Mouse (Mus musculus): ENCODE data around the gene Fcgr4. TPM values are rescaled to one million over a fixed set of nuclear protein-coding genes. Genes with fewer than 3 reads are reported as not detected.
A peak's percentile ranks its signal among the peaks of the same experiment; 100 is the strongest.
"Not testable (repeated sequence)": the region's sequence is repeated elsewhere in the genome, so short reads cannot be mapped to it uniquely, and the experiment has no call there.

The Fcgr4 gene
- total and polyA plus RNA-seq, 2 experiments from 2014 or later = 0.44 to 0.76 TPM

DNA sequence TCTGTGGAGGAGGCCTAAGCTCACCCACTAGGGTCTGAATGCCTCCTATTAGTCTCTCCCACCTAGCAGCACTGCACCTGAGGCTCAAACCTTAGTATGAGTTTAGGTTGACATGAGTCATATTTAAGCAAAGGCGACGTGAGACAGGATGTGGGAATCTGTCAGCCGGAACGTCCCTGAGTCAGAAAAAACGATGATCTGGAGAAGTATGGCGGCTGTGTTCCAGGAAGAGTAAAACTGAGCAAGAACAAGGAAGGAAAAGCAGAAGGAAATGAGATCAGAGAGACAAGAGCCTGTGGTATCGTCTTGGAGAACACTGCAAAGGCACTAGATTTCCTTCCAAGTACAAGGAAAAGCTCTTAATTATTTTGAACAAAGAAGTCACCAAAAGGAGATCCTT, 32.1 kb downstream of the Fcgr4 start:
- ATAC-seq = no peak
- Histone ChIP-seq H3K27ac (ENCODE audit: low read depth, low read length) (no peak overlapping the region), H3K4me1 (ENCODE audit: insufficient read depth) (no peaks in the 10 kb centered on the region), H3K9me3 (ENCODE audit: low read length) (no peaks in the 10 kb centered on the region), H3K9ac (no peak overlapping the region), H3K4me3 (ENCODE audit: low read depth, low read length) (no peak overlapping the region), H3K36me3 (ENCODE audit: insufficient read depth) (no peaks in the 10 kb centered on the region), H3K27me3 (ENCODE audit: insufficient read depth, low read length) (no peaks in the 10 kb centered on the region), H3K4me2 (ENCODE audit: low read depth) (no peak overlapping the region)
- 92% methylated on average over 7 of the region's 7 CpGs for WGBS
- DNase-seq = no peak
- no peak for TF ChIP-seq CTCF (IDR thresholded peaks at IDR 0.05; ENCODE audit: low read depth)

- no peak overlapping the region for H3K4me2 ChIP-seq (ENCODE audit: low read depth)
- no peak overlapping the region for H3K4me3 ChIP-seq (ENCODE audit: low read depth, low read length)
- H3K4me1 ChIP-seq (ENCODE audit: insufficient read depth) = no peaks in the 10 kb centered on the region
- no peaks in the 10 kb centered on the region for H3K27me3 ChIP-seq (ENCODE audit: insufficient read depth, low read length)
- H3K9ac ChIP-seq = no peak overlapping the region
- 85% methylated on average over 6 of the region's 6 CpGs for WGBS
- no peaks in the 10 kb centered on the region for H3K36me3 ChIP-seq (ENCODE audit: insufficient read depth)
- DNase-seq = no peak
- no peaks in the 10 kb centered on the region for H3K9me3 ChIP-seq (ENCODE audit: low read length)
- ATAC-seq = no peak
- no peak for TF ChIP-seq CTCF (IDR thresholded peaks at IDR 0.05; ENCODE audit: low read depth)
- no peak overlapping the region for H3K27ac ChIP-seq (ENCODE audit: low read depth, low read length)
Observed at GRCm38 (mm10) chr1:171053305-171053704, 34.6 kb downstream of the Fcgr4 start.

DNA sequence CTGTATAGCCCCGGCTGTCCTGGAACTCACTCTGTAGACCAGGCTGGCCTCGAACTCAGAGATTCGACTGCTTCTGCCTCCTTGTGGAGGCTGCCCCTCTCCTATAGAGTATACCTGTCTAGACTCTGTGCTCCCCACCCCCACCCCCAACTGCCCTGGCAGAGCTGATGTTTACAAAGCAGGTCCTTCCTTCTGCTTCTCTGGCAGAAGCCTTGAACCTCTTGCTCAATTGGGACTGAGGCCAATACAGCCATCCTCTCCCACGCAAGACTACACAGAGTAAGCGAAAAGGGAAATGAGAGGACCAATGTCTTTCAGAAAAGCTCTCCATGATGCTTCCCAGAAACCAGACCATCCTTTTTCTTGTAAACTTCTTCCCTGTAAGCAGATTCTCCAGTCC, 38.5 kb downstream of the Fcgr4 start:
- no peak overlapping the region for H3K27ac ChIP-seq (ENCODE audit: low read depth, low read length)
- TF ChIP-seq CTCF (IDR thresholded peaks at IDR 0.05; ENCODE audit: low read depth) = no peak
- no peak overlapping the region for H3K4me2 ChIP-seq (ENCODE audit: low read depth)
- no peaks in the 10 kb centered on the region for H3K27me3 ChIP-seq (ENCODE audit: insufficient read depth, low read length)
- no peaks in the 10 kb centered on the region for H3K9me3 ChIP-seq (ENCODE audit: low read length)
- no peak overlapping the region for H3K4me3 ChIP-seq (ENCODE audit: low read depth, low read length)
- no peaks in the 10 kb centered on the region for H3K4me1 ChIP-seq (ENCODE audit: insufficient read depth)
- no peak overlapping the region for H3K9ac ChIP-seq
- no peak for DNase-seq
- 81% methylated on average over 5 of the region's 5 CpGs for WGBS
- H3K36me3 ChIP-seq (ENCODE audit: insufficient read depth) = no peaks in the 10 kb centered on the region
- ATAC-seq = no peak

GRCm38 (mm10) chr1:171059203-171059602, 40.5 kb downstream of the Fcgr4 start:
- Histone ChIP-seq H3K9me3 (ENCODE audit: low read length) (no peaks in the 10 kb centered on the region), H3K9ac (no peak overlapping the region), H3K4me3 (ENCODE audit: low read depth, low read length) (no peak overlapping the region), H3K27ac (ENCODE audit: low read depth, low read length) (no peak overlapping the region), H3K4me2 (ENCODE audit: low read depth) (no peak overlapping the region), H3K36me3 (ENCODE audit: insufficient read depth) (no peaks in the 10 kb centered on the region), H3K4me1 (ENCODE audit: insufficient read depth) (no peaks in the 10 kb centered on the region), H3K27me3 (ENCODE audit: insufficient read depth, low read length) (peaks cover 4% of the 10 kb centered on the region; the same call in 1 of the 2 replicates)
- DNase-seq = no peak
- TF ChIP-seq CTCF (IDR thresholded peaks at IDR 0.05; ENCODE audit: low read depth) = no peak
- 89% methylated on average over 2 of the region's 2 CpGs for WGBS
- ATAC-seq = no peak

DNA sequence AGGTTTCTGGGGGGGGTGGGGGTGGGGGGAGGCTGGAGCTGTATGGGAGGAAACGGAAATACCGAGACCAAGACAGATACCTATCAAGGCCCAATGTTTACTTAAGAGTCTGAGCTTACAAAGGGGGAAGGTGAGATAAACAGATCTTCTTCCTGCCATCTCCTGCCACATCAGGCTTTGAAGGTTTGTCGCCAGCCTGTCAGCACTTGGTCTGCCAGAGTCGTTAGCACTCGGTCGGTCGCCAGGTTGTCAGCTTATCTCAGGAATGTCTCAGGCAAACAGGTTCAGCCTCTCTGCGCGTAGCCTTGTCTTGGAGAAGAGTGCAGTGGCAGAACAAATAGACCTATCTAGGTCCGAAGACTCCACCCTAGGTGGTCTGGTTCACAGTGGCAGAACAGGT, 41.7 kb downstream of the Fcgr4 start:
- H3K4me3 ChIP-seq (ENCODE audit: low read depth, low read length) = no peak overlapping the region
- no peak overlapping the region for H3K9ac ChIP-seq
- peaks cover 7% of the 10 kb centered on the region for H3K27me3 ChIP-seq (ENCODE audit: insufficient read depth, low read length)
- 58% methylated on average over 10 of the region's 10 CpGs for WGBS
- H3K9me3 ChIP-seq (ENCODE audit: low read length) = no peaks in the 10 kb centered on the region
- ATAC-seq (no peak), DNase-seq (no peak)
- no peaks in the 10 kb centered on the region for H3K36me3 ChIP-seq (ENCODE audit: insufficient read depth)
- no peak overlapping the region for H3K4me2 ChIP-seq (ENCODE audit: low read depth)
- TF ChIP-seq CTCF (IDR thresholded peaks at IDR 0.05; ENCODE audit: low read depth) = no peak
- H3K4me1 ChIP-seq (ENCODE audit: insufficient read depth) = no peaks in the 10 kb centered on the region
- no peak overlapping the region for H3K27ac ChIP-seq (ENCODE audit: low read depth, low read length)

DNA sequence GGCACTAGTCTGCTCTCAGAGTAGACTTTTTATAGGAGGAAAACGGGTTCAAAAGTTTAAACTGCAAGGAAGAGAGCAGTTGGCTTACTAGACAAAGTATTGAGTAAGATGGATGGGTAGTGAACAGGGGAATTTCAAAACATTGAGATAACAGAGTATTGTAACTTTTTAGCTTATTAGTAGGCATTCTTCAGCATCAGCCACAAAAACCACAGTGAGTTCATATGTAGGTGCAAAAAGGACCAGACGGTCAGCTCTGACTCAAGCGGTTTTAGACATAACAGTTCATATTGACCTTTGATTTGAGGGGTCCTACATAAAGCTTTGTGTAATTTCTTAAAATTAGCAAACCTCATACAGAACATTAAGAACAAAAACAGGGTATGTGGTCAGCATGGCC, 42.8 kb downstream of the Fcgr4 start:
- H3K9me3 ChIP-seq (ENCODE audit: low read length) = no peaks in the 10 kb centered on the region
- H3K4me2 ChIP-seq (ENCODE audit: low read depth) = no peak overlapping the region
- ATAC-seq (no peak), DNase-seq (no peak)
- H3K4me1 ChIP-seq (ENCODE audit: insufficient read depth) = no peaks in the 10 kb centered on the region
- peaks cover 7% of the 10 kb centered on the region for H3K27me3 ChIP-seq (ENCODE audit: insufficient read depth, low read length)
- TF ChIP-seq CTCF (IDR thresholded peaks at IDR 0.05; ENCODE audit: low read depth) = no peak
- no peak overlapping the region for H3K4me3 ChIP-seq (ENCODE audit: low read depth, low read length)
- H3K27ac ChIP-seq (ENCODE audit: low read depth, low read length) = no peak overlapping the region
- H3K36me3 ChIP-seq (ENCODE audit: insufficient read depth) = no peaks in the 10 kb centered on the region
- H3K9ac ChIP-seq = no peak overlapping the region
- 92% methylated on average over 3 of the region's 3 CpGs for WGBS

DNA sequence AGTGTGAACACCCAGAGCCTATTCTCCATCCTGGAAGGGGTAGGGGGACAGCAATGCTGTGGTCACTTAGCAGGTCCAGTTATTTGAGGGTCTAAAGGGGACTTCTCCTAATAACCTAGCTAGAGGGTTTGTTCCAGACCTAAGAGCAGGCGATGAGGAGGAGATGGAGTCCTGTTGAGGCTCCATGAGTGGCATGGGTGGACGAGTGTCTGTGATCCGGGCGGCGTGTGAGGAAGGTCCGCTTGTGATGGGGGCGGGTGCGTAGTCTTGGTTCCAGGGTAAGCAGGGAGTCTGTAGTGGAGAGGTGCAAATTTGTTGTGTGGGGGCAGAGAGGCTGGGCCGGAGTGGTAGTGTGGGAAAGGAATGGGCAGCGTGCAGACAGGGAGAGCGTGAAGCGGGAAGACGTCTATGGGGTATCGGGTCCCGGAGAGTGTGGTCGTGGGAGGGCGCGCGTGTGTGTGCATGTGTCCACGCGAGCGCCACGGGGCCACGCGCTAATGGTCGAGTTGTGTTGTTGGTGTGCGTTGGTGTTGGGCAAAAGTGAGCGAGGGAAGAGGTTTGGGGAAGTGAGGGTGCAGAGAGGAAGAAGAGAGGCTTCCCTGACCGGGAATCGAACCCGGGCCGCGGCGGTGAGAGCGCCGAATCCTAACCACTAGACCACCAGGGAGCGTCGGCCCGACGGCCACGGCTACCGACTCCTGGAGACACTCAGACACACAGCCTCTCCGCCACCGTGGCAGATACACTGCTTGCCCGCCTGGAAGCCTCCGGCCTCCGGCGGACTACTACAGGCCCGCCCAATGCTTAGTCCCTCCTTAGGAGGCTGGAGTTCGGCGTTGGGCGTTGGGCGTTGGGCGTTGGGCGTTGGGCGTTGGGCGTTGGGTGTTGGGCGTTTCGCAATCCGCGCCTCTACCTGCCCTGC, 45.1 kb downstream of the Fcgr4 start:
- ATAC-seq = peak; percentile 77
- 0 out of 2 replicates have a peak overlapping the region, but pooled peaks have one; percentile 25 for H3K9ac ChIP-seq
- DNase-seq; H3K36me3 ChIP-seq (ENCODE audit: insufficient read depth); H3K27ac ChIP-seq (ENCODE audit: low read depth, low read length); H3K4me1 ChIP-seq (ENCODE audit: insufficient read depth); H3K9me3 ChIP-seq (ENCODE audit: low read length): not testable (repeated sequence)
- peak overlapping the region; percentile 47 for H3K4me2 ChIP-seq (ENCODE audit: low read depth)
- H3K27me3 ChIP-seq (ENCODE audit: insufficient read depth, low read length) = peaks cover 11% of the 10 kb centered on the region
- H3K4me3 ChIP-seq (ENCODE audit: low read depth, low read length) = peak overlapping the region; percentile 35
- 8% methylated on average over 37 of the region's 61 CpGs for WGBS
